Mouse (Mus musculus) thymus, postnatal 10 days (tissue): ENCODE results near the gene Cpox.

Experiments
- DNase-seq, 2 experiments: peaks; one replicate each; pipeline ENCODE4 v3.0.0; 2021; ENCODE audit warnings: low spot score in 2 of 2

Cpox gene

GRCm38 (mm10) chr16:58751314-58751713, 81.2 kb downstream of the Cpox start:
- DNase-seq, result no peak

GRCm38 (mm10) chr16:58756191-58756590, 86.1 kb downstream of the Cpox start:
- no peak for DNase-seq

GRCm38 (mm10) chr16:58763076-58763475, 93.0 kb downstream of the Cpox start, which contains the start of gene Olfr172:
Olfr172 (minus strand) TSS chr16:58763176.
- no peak for DNase-seq
